Mouse (Mus musculus) stomach, embryonic 14.5 days (tissue): ENCODE measurements around the gene Slc38a6. TPM values are rescaled to one million over a fixed set of nuclear protein-coding genes. Genes with fewer than 3 reads are reported as not detected.

Experiments
- polyA plus RNA-seq: library from polyadenylated mRNA; unstranded; fragments of >200 nt; fragmentation: Nextera tagmentation; extraction: Ambion mirVana; gene quantifications from 2 replicates; pipeline ENCODE4 v1.2.1, GENCODE M21; 2014

Gene Slc38a6
- polyA plus RNA-seq, 1 experiment from 2014 or later, result 10.3 TPM

Other genes with a start within 250 kb of the Slc38a6 start
- not detected in 2 replicates for gene Six1, start 232.9 kb upstream of the Slc38a6 start, polyA plus RNA-seq
- 1.4 and 1.5 TPM in 2 replicates for gene Six4, start 173.3 kb upstream of the Slc38a6 start, polyA plus RNA-seq
- gene Mnat1, start 163.1 kb upstream of the Slc38a6 start, polyA plus RNA-seq, result 36.6 and 36.8 TPM in 2 replicates
- gene Trmt5, start 69 bp upstream of the Slc38a6 start, polyA plus RNA-seq, result 18.4 and 19.4 TPM in 2 replicates